Mouse (Mus musculus): ENCODE data around the gene Gemin8. TPM values are rescaled to one million over a fixed set of nuclear protein-coding genes. Genes with fewer than 3 reads are reported as not detected.

The Gemin8 gene
- total and polyA plus RNA-seq, 2 experiments from 2014 or later, result 3.2 to 3.5 TPM

DNA sequence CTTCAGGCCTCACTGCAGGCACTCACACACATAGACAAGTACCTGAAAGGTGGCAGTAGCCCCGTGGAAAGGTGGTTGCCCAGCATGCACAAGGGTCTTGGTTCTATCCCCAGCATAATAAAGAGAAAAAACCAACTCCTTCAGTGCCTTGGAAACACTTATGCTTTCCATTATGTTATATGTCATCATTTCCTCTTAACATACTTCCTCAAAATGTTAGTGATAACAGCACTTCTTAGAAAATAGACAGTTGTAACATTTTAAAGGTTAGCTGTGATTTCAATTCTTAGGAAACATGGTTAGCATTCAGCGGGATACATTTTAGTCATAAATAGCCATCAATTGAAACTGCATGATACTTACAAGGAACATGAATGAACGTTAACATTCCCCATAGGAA is 12.8 kb downstream of the Gemin8 start:
- no peaks in the 10 kb centered on the region for H3K36me3 ChIP-seq (replicated peaks; ENCODE audit: control insufficient read depth, insufficient read depth, low read length)
- no peak overlapping the region for H3K4me3 ChIP-seq (ENCODE audit: low read depth, low read length)
- TF ChIP-seq EP300 (IDR thresholded peaks at IDR 0.05; ENCODE audit: low read depth), result no peak
- no peak for TF ChIP-seq CTCF (IDR thresholded peaks at IDR 0.05; ENCODE audit: low read depth)
- no peak overlapping the region for H3K9ac ChIP-seq (replicated peaks; ENCODE audit: low read depth, low read length)
- DNase-seq (ENCODE audit: low spot score) (no peak), ATAC-seq (ENCODE audit: insufficient read depth, low read depth) (no peak)
- H3K27ac ChIP-seq (ENCODE audit: low read depth), result no peak overlapping the region
- H3K4me1 ChIP-seq (ENCODE audit: control insufficient read depth, insufficient read depth), result no peaks in the 10 kb centered on the region
- H3K27me3 ChIP-seq (ENCODE audit: control insufficient read depth, insufficient read depth, low read length), result no peaks in the 10 kb centered on the region
- 65% methylated on average over 3 of the region's 3 CpGs for WGBS
- no peak overlapping the region for H3K4me2 ChIP-seq (ENCODE audit: low read depth, low read length)
- H3K9me3 ChIP-seq (replicated peaks; ENCODE audit: control insufficient read depth, low read length), result no peaks in the 10 kb centered on the region

- H3K27ac ChIP-seq (ENCODE audit: low read depth), result no peak overlapping the region
- DNase-seq (ENCODE audit: low spot score), result no peak
- H3K36me3 ChIP-seq (replicated peaks; ENCODE audit: control insufficient read depth, insufficient read depth, low read length), result no peaks in the 10 kb centered on the region
- 76% methylated on average over 9 of the region's 9 CpGs for WGBS
- H3K4me3 ChIP-seq (ENCODE audit: low read depth, low read length), result no peak overlapping the region
- H3K9me3 ChIP-seq (replicated peaks; ENCODE audit: control insufficient read depth, low read length), result no peaks in the 10 kb centered on the region
- H3K27me3 ChIP-seq (ENCODE audit: control insufficient read depth, insufficient read depth, low read length), result no peaks in the 10 kb centered on the region
- no peak overlapping the region for H3K9ac ChIP-seq (replicated peaks; ENCODE audit: low read depth, low read length)
- H3K4me2 ChIP-seq (ENCODE audit: low read depth, low read length), result no peak overlapping the region
- no peaks in the 10 kb centered on the region for H3K4me1 ChIP-seq (ENCODE audit: control insufficient read depth, insufficient read depth)
- TF ChIP-seq EP300 (IDR thresholded peaks at IDR 0.05; ENCODE audit: low read depth) (no peak), CTCF (IDR thresholded peaks at IDR 0.05; ENCODE audit: low read depth) (no peak)
- ATAC-seq (ENCODE audit: insufficient read depth, low read depth), result no peak
These were observed 15.2 kb downstream of the Gemin8 start for GRCm38 (mm10) chrX:166185327-166185913.

- H3K4me3 ChIP-seq (ENCODE audit: low read depth, low read length), result no peak overlapping the region
- WGBS, result 29% methylated on average over 1 of the region's 1 CpGs
- H3K4me2 ChIP-seq (ENCODE audit: low read depth, low read length), result no peak overlapping the region
- H3K9ac ChIP-seq (replicated peaks; ENCODE audit: low read depth, low read length), result no peak overlapping the region
- no peaks in the 10 kb centered on the region for H3K27me3 ChIP-seq (ENCODE audit: control insufficient read depth, insufficient read depth, low read length)
- DNase-seq (ENCODE audit: low spot score) (no peak), ATAC-seq (ENCODE audit: insufficient read depth, low read depth) (no peak)
- no peak overlapping the region for H3K27ac ChIP-seq (ENCODE audit: low read depth)
- TF ChIP-seq CTCF (IDR thresholded peaks at IDR 0.05; ENCODE audit: low read depth) (no peak), EP300 (IDR thresholded peaks at IDR 0.05; ENCODE audit: low read depth) (no peak)
- H3K9me3 ChIP-seq (replicated peaks; ENCODE audit: control insufficient read depth, low read length), result no peaks in the 10 kb centered on the region
- no peaks in the 10 kb centered on the region for H3K36me3 ChIP-seq (replicated peaks; ENCODE audit: control insufficient read depth, insufficient read depth, low read length)
- H3K4me1 ChIP-seq (ENCODE audit: control insufficient read depth, insufficient read depth), result no peaks in the 10 kb centered on the region
These were observed 17.5 kb downstream of the Gemin8 start for GRCm38 (mm10) chrX:166187803-166188202.

DNA sequence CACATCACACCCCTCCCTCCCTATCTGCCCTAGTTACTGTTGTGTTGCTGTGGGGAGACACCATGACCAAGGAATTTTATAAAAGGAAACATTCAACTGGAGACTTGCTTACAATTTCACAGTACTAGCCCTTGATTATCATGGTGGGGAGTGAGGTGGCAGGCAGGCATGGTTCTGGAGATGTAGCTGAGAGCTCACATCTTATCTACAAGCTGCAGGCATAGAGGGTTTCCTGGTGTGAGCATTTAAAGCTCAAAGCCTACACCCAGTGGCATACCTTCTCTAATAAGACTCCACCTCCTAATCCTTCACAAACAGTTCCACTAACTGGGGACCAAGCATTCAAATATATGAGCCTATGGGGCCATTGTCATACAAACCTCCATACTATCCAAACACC is 26.1 kb downstream of the Gemin8 start:
- Histone ChIP-seq H3K9me3 (replicated peaks; ENCODE audit: control insufficient read depth, low read length) (no peaks in the 10 kb centered on the region), H3K4me2 (ENCODE audit: low read depth, low read length) (no peak overlapping the region), H3K36me3 (replicated peaks; ENCODE audit: control insufficient read depth, insufficient read depth, low read length) (no peaks in the 10 kb centered on the region), H3K9ac (replicated peaks; ENCODE audit: low read depth, low read length) (no peak overlapping the region), H3K4me1 (ENCODE audit: control insufficient read depth, insufficient read depth) (no peaks in the 10 kb centered on the region), H3K27ac (ENCODE audit: low read depth) (no peak overlapping the region), H3K27me3 (ENCODE audit: control insufficient read depth, insufficient read depth, low read length) (no peaks in the 10 kb centered on the region), H3K4me3 (ENCODE audit: low read depth, low read length) (no peak overlapping the region)
- DNase-seq (ENCODE audit: low spot score) (no peak), ATAC-seq (ENCODE audit: insufficient read depth, low read depth) (no peak)
- no peak for TF ChIP-seq EP300 (IDR thresholded peaks at IDR 0.05; ENCODE audit: low read depth)
- no peak for TF ChIP-seq CTCF (IDR thresholded peaks at IDR 0.05; ENCODE audit: low read depth)

DNA sequence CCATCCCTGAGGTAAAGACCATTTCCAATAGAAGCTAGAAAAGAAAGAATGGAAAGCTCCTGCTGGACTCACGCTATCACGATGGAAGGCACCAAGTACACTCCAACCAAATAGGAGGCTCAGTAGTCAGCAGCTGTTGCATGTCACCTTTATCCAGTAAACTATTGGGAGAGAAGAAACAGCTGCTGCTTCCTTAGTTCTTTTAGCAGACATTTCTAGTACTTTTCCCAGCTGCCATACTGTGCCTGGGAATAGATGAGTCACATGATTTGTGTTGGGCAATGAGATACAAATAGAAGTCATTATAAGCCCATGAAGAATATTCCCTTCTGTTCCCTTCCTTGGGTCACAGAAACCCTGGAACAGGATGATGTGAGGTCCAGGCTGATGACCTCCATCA is 28.0 kb downstream of the Gemin8 start:
- ATAC-seq (ENCODE audit: insufficient read depth, low read depth), result no peak
- TF ChIP-seq EP300 (IDR thresholded peaks at IDR 0.05; ENCODE audit: low read depth) (no peak), CTCF (IDR thresholded peaks at IDR 0.05; ENCODE audit: low read depth) (no peak)
- Histone ChIP-seq H3K9ac (replicated peaks; ENCODE audit: low read depth, low read length) (no peak overlapping the region), H3K27me3 (ENCODE audit: control insufficient read depth, insufficient read depth, low read length) (no peaks in the 10 kb centered on the region), H3K9me3 (replicated peaks; ENCODE audit: control insufficient read depth, low read length) (no peaks in the 10 kb centered on the region), H3K4me3 (ENCODE audit: low read depth, low read length) (no peak overlapping the region), H3K36me3 (replicated peaks; ENCODE audit: control insufficient read depth, insufficient read depth, low read length) (no peaks in the 10 kb centered on the region), H3K4me2 (ENCODE audit: low read depth, low read length) (no peak overlapping the region), H3K4me1 (ENCODE audit: control insufficient read depth, insufficient read depth) (no peaks in the 10 kb centered on the region), H3K27ac (ENCODE audit: low read depth) (no peak overlapping the region)
- DNase-seq (ENCODE audit: low spot score), result no peak
- 68% methylated on average over 2 of the region's 2 CpGs for WGBS

DNA sequence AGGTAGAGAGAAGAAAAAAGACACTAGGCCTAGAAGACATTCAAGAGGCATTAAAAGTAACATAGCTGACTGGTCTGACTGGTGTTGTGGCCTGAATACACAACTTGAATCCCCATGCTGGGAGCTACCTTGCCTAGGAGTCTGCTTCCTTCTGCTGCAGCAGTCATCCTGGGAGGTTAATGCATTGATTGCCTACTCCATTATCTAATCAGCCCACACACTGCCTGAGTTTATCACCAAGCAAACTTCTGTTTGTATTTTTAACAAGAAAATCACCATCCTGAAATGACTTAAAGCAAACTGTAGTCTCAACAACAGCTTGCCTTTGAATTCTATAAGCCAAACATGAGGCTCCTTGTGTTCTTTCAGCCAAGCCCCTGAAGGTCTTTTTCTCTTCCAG is 29.6 kb downstream of the Gemin8 start:
- no peak overlapping the region for H3K4me3 ChIP-seq (ENCODE audit: low read depth, low read length)
- ATAC-seq (ENCODE audit: insufficient read depth, low read depth) (no peak), DNase-seq (ENCODE audit: low spot score) (no peak)
- no peaks in the 10 kb centered on the region for H3K9me3 ChIP-seq (replicated peaks; ENCODE audit: control insufficient read depth, low read length)
- no peaks in the 10 kb centered on the region for H3K4me1 ChIP-seq (ENCODE audit: control insufficient read depth, insufficient read depth)
- H3K27me3 ChIP-seq (ENCODE audit: control insufficient read depth, insufficient read depth, low read length), result no peaks in the 10 kb centered on the region
- no peak overlapping the region for H3K9ac ChIP-seq (replicated peaks; ENCODE audit: low read depth, low read length)
- H3K27ac ChIP-seq (ENCODE audit: low read depth), result no peak overlapping the region
- no peak overlapping the region for H3K4me2 ChIP-seq (ENCODE audit: low read depth, low read length)
- no peaks in the 10 kb centered on the region for H3K36me3 ChIP-seq (replicated peaks; ENCODE audit: control insufficient read depth, insufficient read depth, low read length)
- TF ChIP-seq EP300 (IDR thresholded peaks at IDR 0.05; ENCODE audit: low read depth) (no peak), CTCF (IDR thresholded peaks at IDR 0.05; ENCODE audit: low read depth) (no peak)

Measured in heart, postnatal 0 days (tissue).